Mouse (Mus musculus) erythroblast, embryonic 14.5 days (primary cell): ENCODE data around the gene Prkcg. TPM values are rescaled to one million over a fixed set of nuclear protein-coding genes. Genes with fewer than 3 reads are reported as not detected.

Experiments used
- H3K27me3 ChIP-seq: 2 replicates; pipeline ENCODE4 v1.6.1; 2012; ENCODE audit warnings: inconsistent platforms; ENCODE audit not compliant: control insufficient read depth
- H3K36me3 ChIP-seq: 2 replicates; pipeline ENCODE4 v1.6.1; 2012; ENCODE audit warnings: mild to moderate bottlenecking, inconsistent platforms; ENCODE audit not compliant: control insufficient read depth
- H3K4me1 ChIP-seq: 2 replicates; pipeline ENCODE4 v1.6.1; 2012; ENCODE audit warnings: inconsistent platforms; ENCODE audit not compliant: control insufficient read depth
- H3K4me3 ChIP-seq: replicated peaks from 2 replicates; pipeline ENCODE3; 2012; ENCODE audit warnings: moderate library complexity, mild to moderate bottlenecking, inconsistent platforms
- H3K9me3 ChIP-seq: 2 replicates; pipeline ENCODE4 v1.6.1; 2012; ENCODE audit warnings: low read length, inconsistent platforms, mixed read lengths; ENCODE audit not compliant: control insufficient read depth
- GATA1 ChIP-seq: IDR thresholded peaks from 2 replicates; pipeline ENCODE4 v1.6.1; 2012; ENCODE audit warnings: low read length, inconsistent platforms, mixed read lengths
- TAL1 ChIP-seq: IDR thresholded peaks from 3 replicates; pipeline ENCODE4 v1.6.1; 2012; ENCODE audit warnings: low read length, inconsistent platforms, mixed read lengths
- polyA plus RNA-seq: library from polyadenylated mRNA; stranded (reverse); fragments of >175 nt; gene quantifications from 2 replicates; pipeline ENCODE4 v1.2.3, GENCODE M21; 2012

Prkcg gene
- polyA plus RNA-seq, 1 experiment = not detected

- Histone ChIP-seq H3K4me1 (no peaks in the 10 kb centered on the region), H3K36me3 (no peaks in the 10 kb centered on the region), H3K4me3 (no peak overlapping the region), H3K27me3 (peaks cover 32% of the 10 kb centered on the region), H3K9me3 (no peaks in the 10 kb centered on the region)
- no peak for TF ChIP-seq GATA1
- no peak for TF ChIP-seq TAL1
Observed at GRCm38 (mm10) chr7:3365547-3366279, 76.7 kb downstream of the Prkcg start.

GRCm38 (mm10) chr7:3366705-3367516, 77.9 kb downstream of the Prkcg start:
- H3K4me3 ChIP-seq = no peak overlapping the region
- peaks cover 32% of the 10 kb centered on the region for H3K27me3 ChIP-seq
- TF ChIP-seq GATA1 = no peak
- TF ChIP-seq TAL1 = no peak
- no peaks in the 10 kb centered on the region for H3K4me1 ChIP-seq
- H3K9me3 ChIP-seq = no peaks in the 10 kb centered on the region
- H3K36me3 ChIP-seq = no peaks in the 10 kb centered on the region

- Histone ChIP-seq H3K36me3 (no peaks in the 10 kb centered on the region), H3K27me3 (peaks cover 32% of the 10 kb centered on the region), H3K9me3 (no peaks in the 10 kb centered on the region), H3K4me1 (no peaks in the 10 kb centered on the region), H3K4me3 (no peak overlapping the region)
- TF ChIP-seq TAL1 (no peak), GATA1 (no peak)
Observed at GRCm38 (mm10) chr7:3367569-3367968, 78.6 kb downstream of the Prkcg start.

- peaks cover 32% of the 10 kb centered on the region for H3K27me3 ChIP-seq
- H3K4me1 ChIP-seq = no peaks in the 10 kb centered on the region
- H3K9me3 ChIP-seq = no peaks in the 10 kb centered on the region
- no peaks in the 10 kb centered on the region for H3K36me3 ChIP-seq
- TF ChIP-seq TAL1 = no peak
- TF ChIP-seq GATA1 = no peak
- no peak overlapping the region for H3K4me3 ChIP-seq
Observed at GRCm38 (mm10) chr7:3368311-3368710, 79.3 kb downstream of the Prkcg start.

GRCm38 (mm10) chr7:3369189-3369588, 80.2 kb downstream of the Prkcg start:
- Histone ChIP-seq H3K27me3 (peaks cover 32% of the 10 kb centered on the region), H3K9me3 (no peaks in the 10 kb centered on the region), H3K4me1 (no peaks in the 10 kb centered on the region), H3K36me3 (no peaks in the 10 kb centered on the region), H3K4me3 (no peak overlapping the region)
- TF ChIP-seq TAL1 = no peak
- no peak for TF ChIP-seq GATA1

GRCm38 (mm10) chr7:3370407-3370806, 81.4 kb downstream of the Prkcg start:
- Histone ChIP-seq H3K9me3 (no peaks in the 10 kb centered on the region), H3K36me3 (no peaks in the 10 kb centered on the region), H3K27me3 (peaks cover 27% of the 10 kb centered on the region), H3K4me3 (no peak overlapping the region), H3K4me1 (no peaks in the 10 kb centered on the region)
- TF ChIP-seq TAL1 (no peak), GATA1 (no peak)

- no peaks in the 10 kb centered on the region for H3K36me3 ChIP-seq
- no peak overlapping the region for H3K4me3 ChIP-seq
- H3K4me1 ChIP-seq = no peaks in the 10 kb centered on the region
- H3K9me3 ChIP-seq = no peaks in the 10 kb centered on the region
- TF ChIP-seq TAL1 (no peak), GATA1 (no peak)
- H3K27me3 ChIP-seq = peaks cover 11% of the 10 kb centered on the region
Observed at GRCm38 (mm10) chr7:3372376-3372775, 83.4 kb downstream of the Prkcg start.

GRCm38 (mm10) chr7:3373754-3374153, 84.8 kb downstream of the Prkcg start:
- Histone ChIP-seq H3K27me3 (peaks cover 3% of the 10 kb centered on the region; the same call in 1 of the 2 replicates), H3K36me3 (no peaks in the 10 kb centered on the region), H3K4me1 (no peaks in the 10 kb centered on the region), H3K4me3 (no peak overlapping the region), H3K9me3 (no peaks in the 10 kb centered on the region)
- TF ChIP-seq GATA1 (no peak), TAL1 (no peak)

- no peaks in the 10 kb centered on the region for H3K36me3 ChIP-seq
- no peak overlapping the region for H3K4me3 ChIP-seq
- TF ChIP-seq GATA1 (no peak), TAL1 (no peak)
- H3K27me3 ChIP-seq = no peaks in the 10 kb centered on the region
- H3K9me3 ChIP-seq = no peaks in the 10 kb centered on the region
- no peaks in the 10 kb centered on the region for H3K4me1 ChIP-seq
Observed at GRCm38 (mm10) chr7:3376831-3377230, 87.9 kb downstream of the Prkcg start.

Other genes with a start within 250 kb of the Prkcg start
- not detected in 2 replicates for gene AU018091, start 120.0 kb upstream of the Prkcg start, polyA plus RNA-seq
- not detected in 2 replicates for gene Nlrp12, start 39.4 kb upstream of the Prkcg start, polyA plus RNA-seq
- 0.04 TPM in 1 of 2 replicates, not detected in the other for gene Myadm, start 99 bp upstream of the Prkcg start, polyA plus RNA-seq
- gene Cacng7, start 43.8 kb downstream of the Prkcg start, polyA plus RNA-seq = not detected in 2 replicates
- not detected in 2 replicates for gene Cacng8, start 101.5 kb downstream of the Prkcg start, polyA plus RNA-seq
- not detected in 2 replicates for gene Cacng6, start 135.0 kb downstream of the Prkcg start, polyA plus RNA-seq
- not detected in 2 replicates for gene Tarm1, start 213.4 kb downstream of the Prkcg start, polyA plus RNA-seq